Mouse (Mus musculus) bone marrow, adult 2 months (tissue): ENCODE measurements around the gene 4930415O20Rik. TPM values are rescaled to one million over a fixed set of nuclear protein-coding genes. Genes with fewer than 3 reads are reported as not detected.
A peak's percentile ranks its signal among the peaks of the same experiment; 100 is the strongest.

ENCODE experiments used
- H3K27ac ChIP-seq: fragments of 200-500 bp; 2 replicates; pipeline ENCODE4 v1.5.1; 2012; ENCODE audit warnings: low read depth, mild to moderate bottlenecking, control low read depth, inconsistent platforms, low read length; ENCODE audit not compliant: control insufficient read depth, poor library complexity, insufficient read depth
- H3K4me1 ChIP-seq: fragments of 200-500 bp; 2 replicates; pipeline ENCODE4 v1.6.1; 2011; ENCODE audit warnings: low read length; ENCODE audit not compliant: control insufficient read depth, insufficient read depth
- H3K4me3 ChIP-seq: fragments of 200-500 bp; replicated peaks from 2 replicates; pipeline ENCODE3; 2011; ENCODE audit warnings: mild to moderate bottlenecking, low read depth, low read length, control low read depth; ENCODE audit not compliant: control insufficient read depth
- CTCF ChIP-seq: fragments of 200-500 bp; IDR thresholded peaks from 2 replicates; pipeline ENCODE4 v1.5.1; 2011; ENCODE audit warnings: low read length, control low read depth; ENCODE audit not compliant: control insufficient read depth, insufficient read depth
- POLR2A ChIP-seq: fragments of 200-500 bp; IDR thresholded peaks from 2 replicates; pipeline ENCODE4 v1.6.1; 2011; ENCODE audit warnings: low read depth, mild to moderate bottlenecking, control low read depth, low read length, borderline replicate concordance; ENCODE audit not compliant: control insufficient read depth
- WGBS: fragments of 180-500 bp; shearing (Covaris S2); methylation state at CpG from one replicate; pipeline ENCODE4 v1.1.7; 2018; 5-methylcytosine and 5-hydroxymethylcytosine counted together
- polyA plus RNA-seq: library from polyadenylated mRNA; stranded (reverse); fragments of >200 nt; gene quantifications from 2 replicates; pipeline ENCODE4 v1.2.4, GENCODE M21; 2011; ENCODE audit warnings: low replicate concordance; ENCODE audit not compliant: missing spikeins, insufficient read depth, insufficient read length

Gene 4930415O20Rik
- polyA plus RNA-seq, 1 experiment: not detected

GRCm38 (mm10) chr15:98622721-98623120, 51.9 kb downstream of the 4930415O20Rik start:
- TF ChIP-seq POLR2A (no peak), CTCF (no peak)
- Histone ChIP-seq H3K4me3 (no peak overlapping the region), H3K27ac (no peak overlapping the region), H3K4me1 (no peaks in the 10 kb centered on the region)
- WGBS: 39% methylated on average over 6 of the region's 6 CpGs

DNA sequence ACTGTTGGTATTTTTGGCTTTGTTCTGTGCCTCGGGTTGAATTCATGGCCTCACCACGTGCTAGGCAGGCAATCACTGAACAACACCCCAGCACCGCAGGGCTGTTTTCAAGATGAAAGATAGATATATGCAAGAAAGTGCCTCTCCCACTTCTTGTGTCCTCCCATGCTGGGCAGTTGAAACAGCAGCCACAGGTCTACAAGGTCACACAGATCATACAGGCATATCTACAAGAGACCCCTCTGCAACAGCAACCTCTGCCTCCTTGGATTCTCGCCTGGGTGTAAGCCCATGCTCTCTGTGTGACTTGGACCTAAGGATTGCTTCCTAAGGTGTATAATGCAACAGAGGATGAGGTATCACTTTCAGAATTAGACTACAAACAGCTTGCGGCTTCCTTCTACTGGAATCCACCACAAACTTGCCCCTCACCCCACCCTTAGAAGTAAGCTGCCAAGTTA, 52.6 kb downstream of the 4930415O20Rik start:
- Histone ChIP-seq H3K27ac (no peak overlapping the region), H3K4me3 (no peak overlapping the region), H3K4me1 (no peaks in the 10 kb centered on the region)
- 45% methylated on average over 5 of the region's 5 CpGs for WGBS
- TF ChIP-seq CTCF (no peak), POLR2A (no peak)

DNA sequence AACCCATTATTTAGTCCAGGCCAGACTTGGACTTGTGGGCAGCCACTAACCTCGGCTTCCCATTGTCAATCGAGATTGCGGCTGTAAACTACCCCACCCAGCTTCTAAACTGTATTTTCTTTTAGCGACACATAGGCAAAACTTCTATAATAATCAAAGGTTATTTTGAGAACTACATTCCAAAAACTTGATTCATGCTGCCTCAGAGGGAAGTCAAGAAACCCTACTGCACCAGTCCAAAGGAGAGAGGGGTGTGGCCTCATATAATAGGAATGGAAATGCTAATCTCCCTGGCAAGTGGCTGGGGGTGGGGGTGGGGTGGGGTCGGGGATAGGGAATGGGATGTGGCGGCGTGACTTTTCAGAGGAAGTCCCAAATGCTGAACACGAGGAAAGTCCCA, 55.3 kb downstream of the 4930415O20Rik start:
- 35% methylated on average over 8 of the region's 8 CpGs for WGBS
- no peak overlapping the region for H3K4me3 ChIP-seq
- no peak overlapping the region for H3K27ac ChIP-seq
- no peak for TF ChIP-seq POLR2A
- no peak for TF ChIP-seq CTCF
- no peaks in the 10 kb centered on the region for H3K4me1 ChIP-seq

DNA sequence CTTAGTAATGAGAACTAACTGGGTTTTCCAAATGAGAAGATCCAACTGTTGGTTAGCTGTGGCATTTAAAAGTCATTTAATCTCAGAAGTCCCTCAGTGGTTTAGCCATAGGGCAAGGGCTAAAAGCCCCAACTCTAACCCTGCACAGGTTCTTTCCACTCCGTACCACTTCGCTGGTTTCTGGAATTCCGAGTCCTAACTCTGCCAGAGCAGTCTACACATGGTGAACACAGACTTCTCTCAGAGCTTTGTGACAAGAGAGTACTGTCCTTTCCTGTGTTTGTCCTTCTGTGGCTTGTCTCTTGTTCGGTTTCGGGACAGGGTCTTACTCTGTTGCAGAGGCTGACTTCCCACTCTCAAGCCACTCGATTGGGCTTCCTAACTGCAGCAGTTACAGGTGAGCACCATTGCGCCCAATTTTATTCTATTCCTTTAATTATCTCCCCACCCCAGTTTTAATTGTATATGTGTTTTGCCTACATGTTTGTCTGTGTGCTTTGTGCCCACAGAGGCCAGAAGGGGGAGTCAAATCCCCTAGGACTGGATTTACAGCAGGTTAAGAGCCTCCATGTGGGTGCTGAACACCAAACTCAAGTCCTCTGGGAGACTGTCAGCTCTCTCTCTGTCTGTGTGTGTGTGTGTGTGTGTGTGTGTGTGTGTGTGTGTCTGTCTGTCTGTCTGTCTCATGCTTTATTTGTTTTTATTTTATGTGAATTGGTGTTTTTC, 55.8 kb downstream of the 4930415O20Rik start:
- Histone ChIP-seq H3K4me3 (no peak overlapping the region), H3K4me1 (no peaks in the 10 kb centered on the region), H3K27ac (no peak overlapping the region)
- WGBS: 73% methylated on average over 7 of the region's 7 CpGs
- no peak for TF ChIP-seq POLR2A
- TF ChIP-seq CTCF: no peak

GRCm38 (mm10) chr15:98628589-98629254, 57.9 kb downstream of the 4930415O20Rik start:
- TF ChIP-seq POLR2A (no peak), CTCF (no peak)
- WGBS: 15% methylated on average over 20 of the region's 20 CpGs
- no peak overlapping the region for H3K4me3 ChIP-seq
- no peak overlapping the region for H3K27ac ChIP-seq
- no peaks in the 10 kb centered on the region for H3K4me1 ChIP-seq

DNA sequence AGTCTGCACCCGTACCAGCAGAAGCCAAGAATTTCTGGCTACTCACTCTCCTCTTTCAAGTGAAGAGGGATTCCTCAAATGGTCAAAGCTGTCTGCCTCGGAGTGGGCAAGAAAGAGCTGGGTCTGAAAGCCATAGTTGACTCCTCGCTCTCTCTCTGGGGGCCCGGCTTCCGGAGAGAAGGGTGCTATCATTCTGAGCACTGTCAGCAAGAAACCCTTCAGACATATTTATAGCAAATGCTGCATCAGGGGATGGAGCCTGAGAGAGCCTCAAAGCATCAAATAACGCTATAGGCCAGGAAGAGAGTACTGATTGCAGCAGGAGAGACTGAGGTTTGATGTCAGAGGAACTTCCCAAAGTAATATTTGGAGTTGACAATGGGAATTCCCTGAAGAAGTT, 58.7 kb downstream of the 4930415O20Rik start:
- no peaks in the 10 kb centered on the region for H3K4me1 ChIP-seq
- 70% methylated on average over 6 of the region's 6 CpGs for WGBS
- no peak overlapping the region for H3K27ac ChIP-seq
- TF ChIP-seq CTCF (no peak), POLR2A (no peak)
- no peak overlapping the region for H3K4me3 ChIP-seq

DNA sequence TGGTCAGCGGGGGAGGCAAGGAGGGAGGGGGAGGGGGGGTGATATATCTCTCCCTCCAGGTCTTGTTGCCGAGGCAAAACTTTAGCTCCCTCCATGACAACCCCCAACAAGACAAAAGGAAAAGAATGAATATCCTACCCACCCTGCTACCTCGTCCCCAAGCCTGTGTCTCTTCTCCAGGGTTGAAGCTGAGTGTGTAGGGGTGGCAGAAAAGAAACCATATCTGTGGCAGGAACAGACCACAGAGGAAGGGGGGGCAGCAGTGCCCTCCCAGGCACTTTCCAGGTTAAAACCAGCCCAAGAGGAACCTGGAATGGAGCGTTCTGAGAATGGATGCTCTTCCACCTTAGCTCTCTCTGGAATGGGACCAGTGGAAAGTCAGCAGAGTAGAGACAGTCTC, 59.7 kb downstream of the 4930415O20Rik start, which contains the start of gene Cacnb3:
Gene Cacnb3, plus strand, starts transcription at position 301 of the 400 bp plus-strand sequence.
- 31% methylated on average over 4 of the region's 4 CpGs for WGBS
- Histone ChIP-seq H3K4me1 (no peaks in the 10 kb centered on the region), H3K27ac (no peak within 1 kb of the TSS), H3K4me3 (no peak within 1 kb of the TSS)
- TF ChIP-seq POLR2A (no peak), CTCF (no peak)

GRCm38 (mm10) chr15:98631493-98631892, 60.7 kb downstream of the 4930415O20Rik start:
- TF ChIP-seq POLR2A (peak; percentile 23; the same call in 1 of the 2 replicates), CTCF (peak; percentile 73)
- Histone ChIP-seq H3K4me3 (no peak overlapping the region), H3K27ac (no peak overlapping the region), H3K4me1 (no peaks in the 10 kb centered on the region)
- 3% methylated on average over 18 of the region's 18 CpGs for WGBS
